Mouse (Mus musculus) ES-Bruce4 (cell line): Measurements from ENCODE around the gene Maml3.

Source experiments
- CTCF ChIP-seq: IDR thresholded peaks from one replicate; pipeline ENCODE4 v1.8.1; 2011; ENCODE audit warnings: low read depth, low read length
- POLR2A ChIP-seq: IDR thresholded peaks from one replicate; pipeline ENCODE4 v1.8.1; 2011; ENCODE audit warnings: low read length; ENCODE audit not compliant: insufficient read depth

DNA sequence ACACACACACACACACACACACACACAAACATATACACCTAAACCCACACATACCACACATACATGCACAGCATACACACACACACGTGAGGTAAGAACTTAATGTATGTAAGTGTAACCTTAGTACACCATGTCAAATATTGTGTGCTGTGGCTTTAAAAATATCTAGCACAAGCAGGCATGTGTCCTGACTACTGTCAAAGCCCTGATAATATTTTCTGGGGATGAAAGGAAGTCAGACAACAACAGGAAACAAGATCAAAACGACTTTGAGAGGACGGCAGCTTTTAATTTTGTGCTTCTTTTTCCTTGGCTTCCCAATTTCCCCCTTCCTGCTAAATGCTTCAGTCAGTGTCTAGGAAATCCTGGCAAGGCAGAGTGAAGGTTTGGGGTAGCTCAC, 392.5 kb downstream of the Maml3 start:
- TF ChIP-seq CTCF (no peak), POLR2A (no peak)
